Mouse (Mus musculus): ENCODE results near the gene Pax5.
A peak's percentile ranks its signal among the peaks of the same experiment; 100 is the strongest.
"Not testable (repeated sequence)": the region's sequence is repeated elsewhere in the genome, so short reads cannot be mapped to it uniquely, and the experiment has no call there.

Gene Pax5

DNA sequence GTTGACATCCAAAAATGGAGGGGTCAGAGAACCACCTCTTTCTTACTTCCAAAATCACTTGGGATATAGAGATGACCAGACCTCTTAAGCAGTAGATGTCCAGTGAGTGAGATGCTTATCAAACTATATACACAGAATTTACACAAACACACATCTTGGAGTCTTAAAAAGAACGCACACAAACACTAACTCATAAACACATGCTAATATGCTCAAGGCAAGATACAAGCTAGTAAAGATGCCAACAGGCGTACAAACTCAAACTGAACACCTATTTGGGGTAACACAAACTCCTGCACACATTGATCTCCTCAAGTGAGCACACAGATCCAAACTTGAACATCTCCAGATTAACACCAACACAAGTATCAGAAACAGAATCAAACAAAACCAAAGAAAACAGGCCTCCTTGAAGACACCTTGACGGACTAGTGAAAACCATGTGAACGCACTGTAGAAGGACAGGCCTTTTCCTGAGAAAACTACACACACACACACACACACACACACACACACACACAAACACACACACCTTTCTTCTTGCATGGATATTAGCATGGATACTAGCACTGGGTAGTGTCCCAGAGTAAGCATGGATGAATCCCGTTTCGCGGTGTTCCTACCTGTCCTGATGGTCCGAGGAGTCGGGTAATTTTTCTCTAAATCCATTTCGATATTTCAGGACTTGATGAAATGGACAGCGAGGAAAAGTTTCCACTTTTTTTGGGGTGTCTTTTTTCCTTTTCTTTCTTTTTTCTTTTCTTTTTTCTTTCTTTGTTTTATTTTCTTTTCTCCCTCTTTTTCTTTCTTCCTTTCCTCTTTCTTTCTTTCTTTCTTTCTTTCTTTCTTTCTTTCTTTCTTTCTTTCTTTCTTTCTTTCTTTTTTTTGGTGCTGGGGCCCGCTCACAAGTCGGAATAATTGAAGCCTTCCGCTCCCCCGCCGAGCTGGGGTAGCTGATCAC, at the start of gene Pax5:
TSS of gene Pax5 (minus strand) at position 748 of the 961 bp plus-strand sequence.
- DNase-seq, result no peak

- not testable (repeated sequence) for DNase-seq
Observed at GRCm38 (mm10) chr4:44757131-44757530, 46.8 kb upstream of the Pax5 start.

DNA sequence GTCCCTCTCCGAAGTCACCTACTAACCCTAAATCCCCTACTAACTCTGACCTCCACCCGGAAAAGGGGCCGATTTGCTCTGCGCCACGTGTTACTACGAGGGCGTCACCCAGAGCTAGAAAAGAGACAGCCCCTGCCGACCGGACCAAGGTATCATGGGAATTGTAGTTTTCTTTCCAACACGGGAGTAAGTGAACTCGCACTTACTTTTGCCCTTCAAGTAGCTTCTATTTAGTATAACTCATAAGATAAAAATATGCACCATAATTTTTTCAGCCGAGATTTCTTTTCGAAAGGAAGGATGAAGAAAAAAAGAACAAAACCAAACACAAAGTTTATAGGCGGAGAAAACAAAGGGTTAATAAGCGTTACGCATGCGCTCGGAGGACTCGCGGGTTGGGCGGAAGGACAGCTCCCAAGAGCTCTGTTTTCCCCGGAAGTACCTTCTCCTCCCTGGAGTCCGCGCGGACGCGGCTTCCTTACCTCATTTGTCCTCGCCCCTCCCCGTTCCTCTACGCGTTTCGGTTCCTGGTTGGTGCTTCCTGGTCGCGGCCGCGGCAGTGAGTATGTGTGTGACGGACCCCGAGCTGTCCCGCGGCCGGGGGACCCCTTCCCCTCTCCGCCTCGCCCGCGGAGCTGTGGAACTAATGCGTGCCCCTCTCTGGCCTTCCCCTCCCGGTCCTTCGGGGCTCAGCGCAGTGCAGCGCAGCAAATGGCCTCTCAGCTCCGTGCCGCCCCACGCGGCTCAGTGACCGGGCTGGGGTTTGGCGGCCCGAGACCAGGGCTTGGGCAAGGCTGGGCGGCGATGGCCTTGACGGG, 46.1 kb upstream of the Pax5 start:
- DNase-seq, result peak; percentile 94

DNA sequence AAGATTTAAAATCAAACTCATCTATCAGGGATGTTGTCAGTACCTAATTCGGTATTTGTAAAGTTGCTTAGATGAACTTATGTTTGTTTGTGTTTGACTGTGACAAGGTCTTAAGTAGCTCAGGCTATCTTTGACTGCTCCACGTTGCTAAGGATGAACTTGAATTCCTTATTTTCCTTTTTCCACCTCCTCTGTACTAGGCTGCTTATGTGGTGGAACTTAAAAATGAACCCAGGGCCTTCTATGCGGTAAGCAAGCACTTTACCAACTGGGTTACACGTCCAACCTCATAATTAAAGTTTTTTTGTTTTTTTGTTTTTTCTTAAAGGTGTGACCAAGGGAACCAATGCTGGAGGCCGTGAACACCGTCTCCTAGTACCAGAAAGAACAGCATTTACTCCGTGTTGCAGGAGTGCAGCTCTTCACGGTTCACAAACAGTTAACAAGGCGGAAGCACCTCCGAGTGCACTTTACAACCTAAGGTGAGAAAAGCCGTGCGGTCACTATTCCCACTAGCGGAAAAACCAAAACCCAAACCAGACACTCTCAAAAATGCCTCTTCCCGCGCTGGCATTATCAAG, 45.4 kb upstream of the Pax5 start, which contains the start of gene Zcchc7:
TSS of gene Zcchc7 (plus strand) at position 325 of the 581 bp plus-strand sequence.
- no peak for DNase-seq

- peak; percentile 26 to 48 for DNase-seq
Observed at GRCm38 (mm10) chr4:44740471-44740870, 30.2 kb upstream of the Pax5 start.

DNA sequence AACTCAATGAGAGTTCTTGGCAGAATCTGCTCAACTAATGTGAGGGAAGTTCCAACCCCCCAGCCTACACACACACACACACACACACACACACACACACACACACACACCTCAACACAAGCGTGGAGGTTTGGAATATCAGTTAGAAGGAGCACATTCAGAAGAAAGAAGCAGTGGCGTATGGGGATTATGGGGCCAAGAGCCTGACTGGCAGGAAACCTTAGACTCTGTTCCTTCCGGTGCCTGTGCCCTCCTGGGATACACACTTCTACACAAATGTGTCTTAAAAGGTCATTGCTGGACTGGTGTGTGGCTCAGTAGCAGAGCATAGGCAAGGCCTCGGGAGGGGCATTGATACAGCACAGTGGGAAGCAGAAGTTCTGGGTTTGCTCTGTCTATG, 10.9 kb upstream of the Pax5 start:
- DNase-seq, result no peak

DNA sequence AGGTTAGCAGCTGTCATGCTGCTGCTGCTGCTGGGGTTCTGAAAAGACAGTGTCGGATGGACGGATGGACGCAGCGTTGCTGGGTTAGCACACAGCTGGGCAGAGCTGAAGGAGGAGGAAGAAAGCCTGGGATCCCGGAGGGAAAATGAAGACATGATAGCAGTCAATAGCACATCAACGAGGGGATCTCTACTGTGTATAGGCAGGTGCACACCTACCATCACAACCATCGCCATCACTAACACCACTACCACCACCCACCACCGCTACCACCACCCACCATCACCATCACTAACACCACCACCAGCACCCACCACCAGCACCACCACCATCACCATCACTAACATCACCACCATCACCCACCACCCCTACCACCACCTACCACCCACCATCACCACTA, 9.8 kb upstream of the Pax5 start:
- no peak for DNase-seq

DNA sequence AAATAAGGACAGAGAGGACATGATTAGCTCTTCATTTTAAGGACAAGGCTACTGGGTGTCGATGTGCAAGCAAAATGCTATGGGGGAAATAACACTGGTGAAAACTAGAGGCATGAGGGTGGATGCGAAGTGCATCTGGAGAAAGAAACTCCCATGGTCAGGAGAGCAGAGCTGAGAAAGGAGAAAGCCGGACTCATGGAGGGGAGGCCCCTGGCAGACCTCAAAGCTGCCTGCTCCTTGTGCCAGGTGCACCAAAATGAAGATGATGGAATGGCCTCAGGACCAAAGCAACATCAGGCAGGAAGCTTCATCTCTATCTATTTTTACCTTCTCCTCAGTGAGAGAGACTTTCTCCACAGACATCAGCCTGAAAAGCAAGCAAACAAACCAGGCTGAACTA, 7.4 kb upstream of the Pax5 start:
- no peak for DNase-seq

GRCm38 (mm10) chr4:44716391-44716790, 6.1 kb upstream of the Pax5 start:
- DNase-seq, result no peak

GRCm38 (mm10) chr4:44715621-44716160, 5.4 kb upstream of the Pax5 start:
- no peak for DNase-seq

GRCm38 (mm10) chr4:44714111-44714621, 3.9 kb upstream of the Pax5 start:
- DNase-seq, result no peak

DNA sequence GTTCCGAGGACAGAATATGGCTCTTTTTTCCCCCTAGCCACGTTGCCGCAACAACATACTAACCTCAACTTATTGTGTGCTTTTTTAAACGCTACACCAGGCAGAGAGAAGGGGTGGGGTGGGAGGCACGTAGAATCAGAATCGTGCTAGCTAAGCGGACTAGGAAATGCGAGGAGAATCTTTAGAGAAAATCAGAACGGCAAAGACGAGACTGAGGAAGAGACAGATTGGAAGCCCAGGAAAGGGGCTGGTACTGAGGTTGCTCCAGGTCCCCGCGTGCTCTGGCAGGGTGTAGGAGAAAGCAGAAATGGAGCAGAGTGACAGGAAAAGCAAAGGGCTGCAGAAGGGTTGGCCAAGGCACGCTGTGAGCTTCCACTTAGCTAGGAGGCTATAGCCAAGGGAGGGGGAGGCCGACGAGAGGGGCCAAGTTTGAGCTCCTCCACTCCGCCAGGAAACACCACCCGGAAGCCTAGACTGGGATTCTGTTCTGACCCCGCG, 3.3 kb upstream of the Pax5 start:
- DNase-seq, result no peak

DNA sequence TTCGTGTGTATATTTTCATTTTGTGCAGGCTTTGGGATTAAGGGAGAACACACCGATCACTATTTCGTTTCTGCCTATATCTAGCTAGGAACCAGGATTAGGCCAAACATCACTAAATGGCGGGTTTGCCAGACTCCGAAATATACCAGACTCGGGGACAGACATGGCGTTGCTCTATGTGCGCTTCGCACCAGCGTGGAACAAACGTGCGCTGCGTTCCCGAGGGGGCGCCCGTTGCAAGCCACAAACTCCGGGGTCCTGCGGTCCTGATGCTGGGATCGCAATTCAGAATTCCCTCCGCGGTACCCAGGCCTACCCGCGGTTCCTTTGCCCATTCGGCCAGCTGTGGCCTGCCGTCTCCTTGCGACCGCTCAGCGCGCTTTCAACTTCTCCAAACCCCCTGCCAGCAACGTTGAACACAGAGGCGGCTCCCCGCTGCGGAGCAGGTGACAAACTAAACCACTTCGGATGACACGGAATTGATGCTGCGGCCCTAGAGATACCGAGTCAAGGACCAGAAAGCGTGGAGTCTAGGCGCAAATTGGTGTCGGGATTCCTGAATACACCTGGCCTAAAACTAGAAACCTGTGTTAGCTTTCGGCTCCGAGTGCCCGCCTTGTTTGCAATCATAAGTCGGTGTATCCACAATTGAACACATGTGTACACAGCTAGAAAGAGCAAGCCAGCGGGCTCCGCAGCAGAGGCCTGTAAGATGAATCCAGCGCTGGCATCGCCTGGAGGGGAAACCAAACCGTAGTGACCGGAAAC, 2.7 kb upstream of the Pax5 start:
- DNase-seq, result no peak

- no peak for DNase-seq
Observed at GRCm38 (mm10) chr4:44712051-44712700, 1.9 kb upstream of the Pax5 start.

GRCm38 (mm10) chr4:44711136-44711900, 1.0 kb upstream of the Pax5 start:
- no peak for DNase-seq

- DNase-seq, result peak in 1 of 2 experiments; percentile 30
Observed at GRCm38 (mm10) chr4:44710701-44711097, 412 bp upstream of the Pax5 start.

DNA sequence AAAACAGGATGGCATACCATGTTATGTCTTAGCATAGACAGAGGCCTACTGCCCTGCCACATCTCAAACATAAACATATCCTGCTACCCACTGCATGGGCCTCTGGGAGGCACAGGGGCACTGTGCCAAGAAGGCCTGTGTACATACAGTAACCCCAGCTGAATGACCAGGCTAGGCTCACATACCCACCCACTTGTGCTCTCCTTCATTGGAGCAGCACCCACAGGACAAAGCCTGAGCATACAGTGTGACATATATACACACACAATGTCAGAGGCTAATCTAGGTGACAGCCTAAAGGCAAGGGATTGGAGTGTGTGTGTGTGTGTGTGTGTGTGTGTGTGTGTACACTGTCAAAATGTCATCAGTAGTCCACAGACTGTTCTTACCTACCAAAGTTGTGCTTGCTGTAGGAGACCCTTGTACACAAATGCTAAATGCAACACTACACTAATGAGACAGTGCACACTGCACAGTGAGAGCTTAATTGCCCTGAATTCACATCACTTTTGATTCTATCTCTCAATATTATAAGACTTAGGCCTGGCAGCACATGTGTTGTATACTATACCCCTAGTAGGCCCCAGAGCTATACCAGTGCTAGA, 1.1 kb downstream of the Pax5 start:
- DNase-seq, result no peak

- DNase-seq, result no peak
Observed at GRCm38 (mm10) chr4:44708311-44708710, 2.0 kb downstream of the Pax5 start.

- no peak for DNase-seq
Observed at GRCm38 (mm10) chr4:44706865-44707264, 3.4 kb downstream of the Pax5 start.

DNA sequence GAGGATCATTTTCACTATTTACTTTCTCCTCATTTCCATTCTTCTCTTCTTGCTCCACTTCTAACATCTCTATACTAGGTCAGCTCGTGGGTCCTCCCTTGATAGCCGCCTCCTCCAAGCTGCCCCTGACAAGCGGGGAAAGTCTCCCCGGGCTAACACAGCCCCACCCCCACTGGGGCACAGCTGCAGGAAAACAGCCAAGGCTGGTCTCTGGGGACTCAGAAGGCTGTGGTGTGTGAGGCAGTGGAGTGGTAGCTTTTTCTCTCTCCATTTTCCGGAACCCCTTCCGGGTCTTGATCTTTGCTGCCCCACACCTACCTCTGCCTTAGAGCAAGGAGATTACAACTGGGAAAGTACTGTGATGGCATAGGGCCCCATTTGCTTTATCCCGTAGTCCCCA, 4.3 kb downstream of the Pax5 start:
- DNase-seq, result no peak
